Mouse (Mus musculus) lung, postnatal 4 days (tissue): ENCODE measurements around the gene Alpk3.

Experiments
- DNase-seq, 2 experiments: peaks; one replicate each; pipeline ENCODE4 v3.0.0; 2021

The Alpk3 gene

DNA sequence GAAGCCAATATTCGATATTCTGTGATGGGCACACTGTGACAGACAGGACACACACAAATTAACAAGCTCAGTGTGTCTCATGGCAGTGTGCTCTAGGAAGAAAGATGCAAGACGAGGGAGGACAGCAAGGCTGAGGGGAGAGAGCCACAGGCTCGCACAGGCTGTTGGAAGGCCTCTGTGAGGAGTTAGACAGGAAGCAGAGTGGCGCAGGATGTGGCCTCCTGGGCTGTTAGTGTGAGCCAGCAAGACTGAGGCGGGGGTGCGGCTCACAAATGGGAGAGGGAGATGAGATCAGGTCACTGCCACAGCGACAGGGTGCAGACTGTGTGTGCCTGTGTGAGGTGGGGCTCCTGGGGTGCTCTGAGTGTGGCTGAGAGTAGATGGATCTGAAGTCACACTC lies 17.9 kb downstream of the Alpk3 start:
- DNase-seq = peak; percentile 43 to 68

DNA sequence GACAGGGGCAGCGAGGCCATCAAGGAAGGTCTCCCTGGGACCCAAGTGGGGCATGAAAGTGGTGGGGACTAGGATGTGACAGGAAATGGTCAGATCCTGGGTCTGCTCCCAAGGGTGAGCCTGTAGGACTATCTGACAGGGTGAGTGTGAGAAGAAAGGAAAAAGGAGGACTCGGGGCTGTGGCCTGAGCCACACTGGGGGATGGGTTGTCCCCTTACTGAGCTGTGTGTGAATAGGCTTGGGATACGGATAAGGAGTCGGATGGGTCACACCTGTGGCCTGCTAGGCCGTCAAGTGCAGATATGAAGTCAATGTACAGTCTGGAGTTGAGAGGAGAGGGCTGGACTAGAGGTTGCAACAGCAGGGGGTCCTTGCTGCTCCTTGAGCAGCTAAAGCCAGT lies 18.3 kb downstream of the Alpk3 start:
- no peak for DNase-seq

DNA sequence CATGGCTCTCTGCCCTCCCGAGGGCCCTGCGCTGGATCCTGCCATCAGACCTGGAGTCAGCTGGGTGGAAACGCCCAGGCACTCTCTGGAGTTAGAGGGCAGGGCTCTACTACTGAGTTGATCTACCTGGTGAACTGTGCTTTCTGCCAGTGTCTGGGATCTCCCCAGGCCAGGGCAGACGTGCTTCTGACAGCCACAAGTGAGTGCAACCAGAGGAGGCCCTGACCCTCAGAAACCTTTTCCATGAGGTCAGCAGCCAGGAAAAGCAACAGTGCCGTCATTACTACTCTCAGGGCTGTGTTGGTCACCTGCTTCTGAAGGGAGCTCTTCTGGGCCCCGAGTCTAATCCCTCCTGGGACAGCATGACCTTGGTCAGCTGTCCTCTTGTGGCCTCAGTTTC lies 19.6 kb downstream of the Alpk3 start:
- no peak for DNase-seq

DNA sequence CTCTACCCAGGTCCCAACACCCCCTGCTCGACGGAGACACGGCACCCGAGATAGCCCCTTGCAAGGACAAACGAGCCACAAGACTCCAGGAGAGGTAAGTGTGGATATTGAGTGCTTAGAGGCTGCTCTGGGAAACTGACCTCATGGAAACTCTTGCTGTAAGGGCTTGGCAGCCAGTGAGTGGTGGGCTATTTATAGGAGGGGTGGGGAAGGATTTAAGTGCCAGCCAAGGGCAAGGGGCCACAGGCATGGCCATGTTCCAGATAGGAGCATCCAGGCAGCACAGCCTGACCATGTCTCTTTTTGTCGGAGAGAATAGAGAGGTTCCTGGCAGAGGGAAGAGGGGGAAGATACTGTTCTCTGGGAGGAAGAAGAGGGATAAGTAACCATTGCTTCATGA lies 21.3 kb downstream of the Alpk3 start:
- no peak for DNase-seq

DNA sequence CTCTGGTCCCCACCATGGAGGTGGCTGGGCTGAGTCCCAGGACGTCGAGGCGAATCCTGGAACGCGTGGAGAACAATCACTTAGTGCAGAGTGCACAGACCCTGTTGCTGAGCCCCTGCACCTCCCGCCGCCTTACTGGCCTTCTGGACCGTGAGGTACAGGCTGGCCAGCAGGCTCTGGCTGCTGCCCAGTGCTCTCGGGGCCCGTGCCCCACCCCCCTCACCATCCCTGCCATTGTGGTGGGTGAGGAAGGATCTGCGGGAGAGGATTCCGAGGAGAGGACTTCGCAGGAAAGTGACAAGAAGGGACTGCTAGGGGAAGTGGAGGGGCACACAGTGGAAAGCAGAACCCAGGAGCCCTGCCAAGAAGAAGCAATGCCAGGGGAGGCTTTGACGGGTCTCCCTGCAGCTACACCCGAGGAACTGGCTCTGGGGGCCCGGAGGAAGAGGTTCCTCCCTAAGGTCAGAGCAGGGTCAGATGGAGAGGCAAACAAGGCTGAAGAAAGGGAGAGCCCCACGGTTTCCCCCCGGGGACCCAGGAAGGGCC lies 36.1 kb downstream of the Alpk3 start:
- DNase-seq = no peak

DNA sequence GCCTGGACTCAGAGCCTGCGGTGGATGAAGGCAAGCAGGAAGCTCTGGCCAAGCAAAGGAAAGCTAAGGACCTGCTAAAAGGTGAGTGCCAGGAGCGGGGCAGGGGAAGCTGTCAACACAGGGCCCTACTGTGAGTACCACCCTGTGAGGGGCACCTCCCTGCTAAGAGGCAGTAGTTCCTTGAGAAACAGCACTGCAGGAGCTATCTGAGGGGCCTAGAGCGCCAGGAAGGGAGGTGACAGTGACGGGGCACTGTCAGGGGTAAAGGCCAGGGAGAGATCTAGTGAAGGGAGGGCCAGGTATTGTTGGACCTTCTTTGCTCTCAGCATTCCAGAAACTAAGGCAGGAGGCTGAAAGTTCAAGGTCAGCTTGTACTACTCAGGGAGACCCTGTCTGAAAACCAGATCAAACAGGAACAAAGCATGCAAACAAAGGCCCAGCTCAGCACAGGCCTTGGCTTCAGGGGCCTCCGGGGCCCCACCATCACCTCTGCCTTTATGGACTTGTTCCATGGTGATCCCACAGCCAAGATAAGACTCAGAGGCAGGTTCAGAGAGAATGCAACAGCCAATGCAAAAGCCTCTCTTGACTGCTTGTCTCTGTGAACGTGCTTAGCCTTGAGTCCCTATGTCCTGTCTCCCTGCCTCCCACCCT lies 36.8 kb downstream of the Alpk3 start:
- no peak for DNase-seq

DNA sequence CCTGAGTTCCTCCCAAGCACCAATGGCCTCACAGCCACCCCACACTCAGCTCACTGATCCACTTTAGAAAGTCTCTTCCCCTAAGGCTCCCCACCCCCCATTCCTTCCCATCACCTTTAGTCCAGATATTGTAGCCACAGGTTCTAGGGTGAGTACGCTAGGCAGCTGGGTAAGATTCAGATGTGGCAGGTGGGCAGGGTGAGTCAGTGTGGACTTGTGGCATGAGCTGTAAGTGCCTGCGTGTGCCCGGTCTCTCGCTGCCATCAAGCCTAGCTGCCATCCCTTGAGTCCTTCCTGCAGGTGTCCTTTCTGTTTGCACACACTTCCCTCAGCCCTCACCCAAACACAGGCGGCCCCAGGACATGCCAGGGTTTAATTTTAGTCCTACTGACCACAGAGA lies 42.9 kb downstream of the Alpk3 start:
- no peak for DNase-seq

DNA sequence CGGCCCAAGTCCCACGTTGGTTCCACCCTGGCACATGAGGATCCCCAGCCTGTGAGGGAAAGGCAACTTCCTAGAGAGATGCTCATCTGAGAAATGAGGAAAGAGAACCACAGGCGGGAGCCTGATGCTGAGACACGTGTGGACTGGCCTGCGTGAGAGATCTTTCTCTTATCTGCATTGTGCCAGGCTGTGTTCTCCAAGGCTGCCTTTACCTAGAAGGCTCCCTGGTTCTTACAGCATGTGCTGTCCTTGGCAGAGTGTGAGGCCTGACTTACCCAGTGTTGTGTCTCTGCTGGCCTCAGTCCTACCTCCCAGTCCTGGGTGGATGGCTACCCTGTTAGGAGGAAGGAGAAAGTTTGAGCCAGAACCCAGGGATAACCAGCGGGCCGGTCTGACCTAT lies 45.5 kb downstream of the Alpk3 start:
- DNase-seq = no peak

DNA sequence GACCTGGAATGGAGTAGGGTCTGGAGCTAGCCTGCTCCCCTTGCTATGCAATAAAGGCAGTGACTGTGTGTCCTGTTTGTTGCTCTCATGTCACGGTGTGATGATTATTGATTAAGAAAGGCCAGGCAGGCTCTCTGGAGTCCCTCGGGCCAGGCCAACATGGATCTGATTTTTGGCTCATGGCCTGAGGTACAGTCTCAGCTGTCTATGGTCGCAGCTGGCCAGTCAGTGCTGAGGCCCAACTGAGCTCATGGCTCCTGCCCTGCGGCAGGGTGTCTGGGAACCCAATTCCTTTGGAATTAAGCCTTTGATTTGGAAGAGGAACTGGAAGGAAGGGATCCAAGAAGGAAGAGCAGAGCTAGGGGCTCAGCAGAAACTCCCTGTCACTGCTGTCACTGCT lies 48.1 kb downstream of the Alpk3 start:
- no peak for DNase-seq

DNA sequence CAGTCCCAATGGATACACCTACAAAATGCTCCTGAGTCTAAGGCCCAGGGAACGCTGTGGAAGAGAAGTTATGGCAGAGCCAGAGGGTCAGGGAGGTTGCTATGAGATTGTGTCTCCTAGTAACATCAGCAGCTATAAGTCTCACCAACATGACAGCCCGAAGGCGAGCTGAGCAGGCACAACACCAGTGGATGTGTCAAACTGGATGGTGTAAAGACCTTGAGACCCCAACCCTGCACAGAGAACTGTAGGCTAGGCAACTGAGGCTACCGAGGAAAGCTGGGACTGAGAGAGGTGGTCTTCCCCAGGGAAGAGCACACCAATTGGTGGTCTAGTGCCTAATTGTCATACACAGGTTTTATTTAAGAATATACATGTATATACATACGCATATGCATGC lies 50.8 kb downstream of the Alpk3 start:
- DNase-seq = no peak

DNA sequence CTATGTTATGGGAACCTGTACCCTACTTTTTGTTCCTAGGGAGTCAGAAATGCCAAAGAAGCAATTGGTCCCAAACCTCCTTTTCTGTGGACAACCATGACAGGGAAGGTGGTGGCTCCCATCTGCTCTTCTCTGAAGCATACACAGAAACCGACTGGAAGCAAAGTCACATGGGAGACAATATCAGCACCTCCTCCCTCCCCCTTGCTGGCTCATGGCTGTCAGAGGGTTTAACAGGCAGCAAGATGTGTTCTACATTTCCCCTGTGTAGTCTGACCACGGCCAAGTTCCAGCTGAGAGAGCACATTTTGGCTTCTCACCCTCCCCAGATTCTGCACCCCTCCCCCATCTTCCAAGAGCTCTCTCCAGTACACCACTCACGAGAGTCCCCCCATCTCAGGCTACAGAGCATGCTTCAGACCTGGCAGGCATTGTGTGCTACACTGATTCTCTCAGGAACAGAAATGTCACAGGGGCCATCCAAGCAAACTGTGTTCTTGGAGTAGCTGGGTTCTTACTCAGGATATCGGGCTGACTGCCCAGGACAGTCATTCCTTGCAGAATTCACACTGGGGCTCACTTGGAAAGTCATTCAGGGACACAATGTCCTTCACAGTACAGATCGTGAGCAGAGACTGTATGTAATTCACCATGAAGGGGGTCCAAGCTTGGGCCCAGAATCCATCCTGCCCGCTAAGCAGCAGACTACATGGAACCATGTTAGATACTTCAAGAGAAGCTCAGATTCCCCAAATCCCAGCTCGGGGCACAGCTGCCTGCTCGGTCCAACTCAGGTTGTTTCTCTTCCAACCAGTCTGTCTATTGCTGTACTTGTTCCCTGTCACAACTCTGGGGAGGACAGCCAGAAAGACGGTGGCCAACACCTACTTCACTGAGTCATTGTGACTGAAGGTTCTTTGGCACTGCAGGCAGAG lies 52.6 kb downstream of the Alpk3 start:
- DNase-seq = peak; percentile 18 to 55

DNA sequence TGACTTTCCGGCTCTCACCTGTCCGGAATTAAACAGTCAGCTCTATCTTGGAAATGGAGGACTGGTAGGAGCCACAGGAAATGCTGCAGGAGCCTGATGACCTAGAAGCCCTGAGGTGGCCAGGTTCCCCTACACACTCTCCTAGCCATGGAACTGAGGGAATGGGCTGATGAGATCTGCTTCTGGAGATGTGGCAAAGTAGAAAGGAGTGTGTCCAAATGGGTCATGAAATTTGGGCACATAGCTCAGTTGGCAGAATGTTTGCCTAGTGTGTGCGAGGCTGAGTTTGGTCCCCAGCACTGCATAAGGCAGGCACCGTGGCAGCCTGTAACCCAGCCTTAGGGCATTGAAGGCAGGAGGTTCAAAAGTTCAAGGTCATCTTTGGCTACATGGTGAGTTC lies 53.4 kb downstream of the Alpk3 start:
- DNase-seq = no peak

DNA sequence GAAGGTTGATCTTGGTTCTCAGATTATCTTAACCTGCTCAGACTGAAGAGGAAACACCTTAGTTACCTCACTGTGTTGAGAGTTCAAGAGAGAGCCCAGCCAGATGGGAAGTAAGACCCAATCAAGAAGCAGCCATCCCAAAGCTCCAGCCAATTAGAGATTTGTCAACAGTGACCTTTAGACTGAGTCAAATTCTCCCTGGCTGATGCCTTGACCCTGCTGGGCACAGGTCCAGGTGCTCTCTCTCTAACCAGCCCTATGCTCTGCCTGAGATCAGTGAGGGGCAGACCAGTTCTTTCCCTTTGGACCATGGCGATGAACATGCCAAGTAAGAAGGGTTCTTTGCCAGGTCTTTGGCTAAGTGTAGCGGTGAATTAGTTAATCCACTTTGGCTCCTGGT lies 54.3 kb downstream of the Alpk3 start:
- DNase-seq = no peak

DNA sequence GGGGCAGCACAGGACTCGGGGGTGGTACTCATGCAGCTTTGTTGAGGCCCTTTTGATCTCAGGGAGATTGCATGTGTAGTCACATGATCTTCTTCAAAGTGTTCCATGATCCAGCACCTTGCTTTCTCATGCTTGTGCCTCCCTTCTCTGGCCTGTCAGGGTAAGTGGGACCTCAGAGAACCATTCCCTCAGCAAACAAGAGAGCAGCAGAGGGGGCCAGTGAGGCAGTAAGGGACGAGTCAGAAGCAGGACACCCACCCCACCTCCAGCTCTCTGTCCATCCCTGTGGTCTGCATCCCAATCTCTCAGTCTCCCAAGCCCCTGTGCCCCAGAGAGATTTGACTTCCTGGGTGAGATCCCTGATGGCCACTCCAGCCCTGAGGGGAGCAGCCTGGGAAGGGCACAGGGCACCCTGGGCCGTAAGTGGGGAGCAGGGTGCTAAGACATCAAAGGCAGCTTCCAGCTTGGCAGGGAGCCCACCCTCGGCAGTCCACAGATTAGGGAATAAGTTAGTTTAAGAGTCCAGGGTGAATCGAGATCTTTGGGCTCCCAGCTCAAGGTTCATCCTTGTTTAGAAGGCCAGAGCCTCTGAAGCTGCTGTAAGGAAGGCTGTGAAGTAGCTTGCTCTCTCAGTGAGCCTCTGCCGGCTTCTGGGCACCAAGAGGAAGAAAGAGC lies 55.4 kb downstream of the Alpk3 start:
- DNase-seq = peak in 1 of 2 experiments; percentile 42

DNA sequence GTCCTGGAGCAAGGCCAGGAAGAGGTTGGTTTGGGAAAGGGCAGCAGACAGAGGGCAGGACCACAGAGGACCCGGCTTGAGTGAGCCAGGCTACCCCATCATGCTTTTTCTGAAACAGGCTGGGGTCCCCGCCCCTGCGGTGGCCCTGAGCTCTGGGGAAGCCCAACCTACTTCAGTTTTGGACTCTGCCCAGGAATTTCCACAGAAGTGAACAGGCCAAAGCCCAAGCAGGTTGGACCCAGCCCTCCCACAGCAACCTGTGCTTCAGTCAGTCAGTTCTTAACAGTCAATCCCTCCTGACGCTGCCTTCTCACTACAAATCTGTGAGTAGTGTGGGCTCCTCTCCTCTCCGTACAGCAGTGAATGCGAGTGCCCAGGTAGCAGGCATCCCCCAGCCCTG lies 57.2 kb downstream of the Alpk3 start, which contains the start of gene Slc28a1:
Gene Slc28a1, plus strand, starts transcription at position 245 of the 400 bp plus-strand sequence.
- no peak for DNase-seq

DNA sequence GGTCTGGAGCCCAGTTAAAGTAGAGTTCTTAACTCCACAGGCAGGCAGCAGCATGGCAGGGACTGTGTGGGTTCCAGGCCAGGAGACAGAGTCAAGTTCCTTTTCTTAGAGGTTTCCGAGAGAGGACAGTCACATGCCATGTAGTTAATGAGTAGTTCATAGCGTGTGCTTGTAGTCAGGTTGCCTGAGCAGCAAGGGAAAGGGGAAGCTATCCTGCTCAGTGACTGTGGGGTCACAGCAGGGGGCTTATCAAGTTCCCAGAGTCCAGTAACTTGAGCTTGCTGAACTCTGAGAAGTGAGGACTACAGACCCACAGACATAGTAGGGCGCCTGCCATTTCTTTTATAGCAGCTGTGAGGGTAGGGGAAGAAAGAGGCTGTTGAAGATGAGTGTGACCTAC lies 63.7 kb downstream of the Alpk3 start:
- DNase-seq = no peak

DNA sequence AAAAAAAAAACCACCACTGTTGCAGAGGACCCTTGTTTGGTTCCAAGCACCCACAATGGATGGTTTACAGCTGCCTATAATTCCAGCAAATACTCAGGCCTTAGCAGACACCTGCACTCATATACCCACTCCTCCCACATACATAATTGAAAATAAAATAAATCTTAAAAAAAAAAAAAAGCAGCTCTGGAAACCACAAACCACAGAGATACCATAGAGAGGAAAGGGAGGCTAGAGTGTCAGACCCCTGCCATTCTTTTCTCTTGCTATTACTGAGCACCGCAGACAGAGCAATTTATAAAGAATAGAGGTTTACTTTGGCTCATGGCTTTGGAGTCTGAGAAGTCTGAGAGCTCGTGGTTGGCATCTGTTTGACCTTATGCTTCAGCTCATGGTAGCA lies 65.4 kb downstream of the Alpk3 start:
- DNase-seq = no peak

DNA sequence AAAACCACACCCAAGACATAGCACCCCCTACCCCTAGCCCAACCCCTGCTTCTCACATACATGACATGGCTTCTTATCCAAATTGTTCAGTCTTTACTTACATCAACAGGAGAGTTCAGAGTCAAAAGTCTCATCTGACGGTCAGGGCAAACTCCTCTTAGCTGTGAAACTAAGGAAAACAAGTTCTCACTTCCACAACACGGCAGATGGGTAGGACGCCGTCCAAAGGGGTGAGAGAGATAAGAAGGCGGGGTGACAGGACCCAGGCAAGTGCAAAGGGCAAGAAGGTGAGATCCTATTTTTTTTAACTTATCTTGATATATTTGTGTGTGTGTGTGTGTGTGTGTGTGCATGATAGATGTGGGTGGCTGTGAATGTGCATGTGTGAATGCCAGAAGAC lies 66.2 kb downstream of the Alpk3 start:
- DNase-seq = no peak

DNA sequence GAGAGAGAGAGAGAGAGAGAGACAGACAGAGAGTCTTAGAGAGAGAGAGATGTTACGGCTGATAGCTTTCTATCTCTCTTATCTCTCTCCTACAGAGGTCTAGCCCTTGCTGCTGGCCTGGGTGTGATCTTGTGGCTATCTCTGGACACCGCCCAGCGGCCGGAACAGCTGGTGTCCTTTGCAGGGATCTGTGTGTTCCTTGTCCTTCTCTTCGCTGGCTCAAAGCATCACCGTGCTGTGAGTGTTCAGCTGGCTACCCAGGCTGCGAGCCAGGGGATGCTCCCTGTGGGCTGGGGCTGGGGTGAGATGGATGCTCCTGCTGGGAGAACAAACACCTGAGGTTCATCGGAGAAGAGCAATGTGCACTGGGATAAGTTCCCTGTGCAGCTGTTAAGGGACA lies 67.4 kb downstream of the Alpk3 start:
- DNase-seq = no peak

DNA sequence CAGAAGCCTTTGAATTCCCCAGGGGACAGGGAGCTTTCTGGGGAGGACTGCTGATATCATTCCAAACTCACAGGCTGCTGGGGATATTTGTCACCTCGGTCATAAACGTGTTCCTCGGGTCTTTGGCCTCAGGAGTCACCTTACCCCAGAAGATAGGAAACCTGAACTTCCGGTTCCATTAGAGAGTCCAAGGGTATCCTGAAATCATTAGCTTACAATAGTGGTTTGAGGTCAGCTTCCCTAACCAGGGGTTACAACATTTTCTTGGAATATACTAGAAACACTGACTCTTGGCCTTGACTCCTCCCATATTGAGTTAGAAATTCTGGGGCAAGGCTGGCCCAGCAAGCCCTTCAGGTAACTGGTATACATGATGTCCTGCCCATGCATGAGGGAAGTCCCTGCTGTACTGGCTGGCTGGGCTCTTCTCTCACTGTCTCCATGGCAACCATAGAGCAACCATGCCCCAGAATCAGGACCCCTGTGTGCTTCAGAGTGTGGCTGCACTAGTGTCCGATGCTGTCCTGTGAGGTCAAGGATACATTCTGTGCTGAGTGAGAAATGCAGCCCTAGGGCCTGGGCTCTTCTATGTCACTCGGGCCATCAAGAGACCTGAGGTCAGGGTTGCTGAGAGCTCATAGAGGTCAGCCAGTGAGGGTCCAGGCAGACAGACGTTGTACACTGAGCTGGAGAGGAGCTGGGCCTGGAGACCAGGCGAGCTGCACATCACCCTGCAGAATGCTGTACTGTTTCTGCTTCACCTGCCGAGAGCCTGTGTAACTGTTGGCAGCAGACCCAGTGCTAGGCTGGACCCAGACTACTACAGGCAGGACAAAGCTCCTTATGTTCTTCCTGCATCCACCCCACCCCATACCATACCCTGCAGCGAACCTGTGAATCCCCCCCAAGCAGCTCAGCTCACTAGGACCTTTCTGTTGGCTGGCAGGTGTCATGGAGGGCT lies 68.1 kb downstream of the Alpk3 start:
- no peak for DNase-seq

DNA sequence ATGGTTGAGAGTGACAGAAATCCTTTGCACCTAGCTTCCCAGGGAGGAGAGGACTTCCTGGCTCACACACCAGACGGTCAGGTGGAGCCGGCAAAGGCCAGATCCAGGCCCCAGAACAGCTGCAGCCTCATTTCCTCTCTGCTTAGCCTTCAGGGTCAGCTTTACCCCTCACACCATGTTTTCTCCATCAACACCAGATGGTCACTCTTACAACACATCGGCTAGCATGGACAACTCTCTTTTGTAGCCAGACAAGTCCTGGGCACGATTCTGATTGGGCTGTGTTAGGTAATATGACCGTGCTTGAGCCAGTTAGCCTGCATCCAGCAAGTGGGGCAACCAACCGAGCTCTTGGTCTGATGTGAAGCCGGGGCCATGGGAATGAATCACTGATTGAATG lies 74.5 kb downstream of the Alpk3 start:
- peak in 1 of 2 experiments; percentile 44 for DNase-seq

DNA sequence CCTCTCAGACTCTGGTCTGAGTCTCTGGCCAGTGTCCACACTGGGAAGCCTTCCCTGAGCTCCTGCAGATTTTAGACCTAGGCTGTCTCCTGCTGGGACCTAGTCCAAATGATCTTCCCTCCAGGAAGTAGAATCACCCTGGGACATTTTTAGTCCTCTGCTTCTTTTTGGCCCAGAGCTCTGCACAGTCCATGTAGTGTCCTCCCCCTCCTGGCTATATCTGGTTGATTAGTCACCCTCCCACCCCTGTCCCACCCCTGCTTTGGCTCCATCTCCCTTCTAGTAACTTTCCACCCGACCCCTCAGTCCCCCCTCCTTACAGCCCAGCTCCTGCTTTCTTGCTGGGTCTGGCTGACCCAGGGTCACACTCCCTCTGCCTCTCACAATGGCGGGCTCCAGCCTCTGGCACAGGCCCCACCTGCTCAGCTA lies 75.5 kb downstream of the Alpk3 start:
- DNase-seq = peak in 1 of 2 experiments; percentile 35
